Mouse (Mus musculus) cerebellum, adult 2 months (tissue): ENCODE measurements around the gene Kcnip2.

Experiments
- CTCF ChIP-seq: fragments of 200-500 bp; IDR thresholded peaks from 2 replicates; pipeline ENCODE4 v1.5.1; 2011; ENCODE audit warnings: low read depth, mild to moderate bottlenecking, control low read depth, low read length, moderate library complexity, borderline replicate concordance; ENCODE audit not compliant: insufficient read depth
- POLR2A ChIP-seq: fragments of 200-500 bp; IDR thresholded peaks from 2 replicates; pipeline ENCODE4 v1.6.1; 2011; ENCODE audit warnings: low read length, control low read depth, borderline replicate concordance; ENCODE audit not compliant: insufficient read depth

GRCm38 (mm10) chr19:45789365-45789764 is 26.5 kb downstream of the Kcnip2 start:
- TF ChIP-seq CTCF (no peak), POLR2A (no peak)
